In genomic region chr11:32342770-32343191, GRCm38 (mm10) we compare ENCODE assay signal across 8 mouse cellular contexts. TPM values are rescaled to one million over a fixed set of nuclear protein-coding genes. Genes with fewer than 3 reads are reported as not detected.
DNase-seq lines count a peak whose midpoint lies in the region; ATAC-seq and TF ChIP-seq lines count a peak whose summit lies in the region.

No protein-coding gene starts in this region.

- H3K4me3 ChIP-seq in gastrocnemius, adult 2 months: no peak overlapping the region
- H3K4me3 ChIP-seq in midbrain, embryonic 10.5 days: no peak overlapping the region
- no peak overlapping the region for H3K4me3 ChIP-seq in midbrain, embryonic 15.5 days
- no peak overlapping the region for H3K4me3 ChIP-seq in embryonic facial prominence, embryonic 10.5 days

- 0 out of 2 replicates have a peak, but pooled peaks cover 5% of the 10 kb centered on the region for H3K27me3 ChIP-seq in midbrain, embryonic 10.5 days (ENCODE audit: low read depth, poor library complexity, severe bottlenecking)
- no peaks in the 10 kb centered on the region for H3K27me3 ChIP-seq in midbrain, embryonic 15.5 days (replicated peaks)
- 0 out of 2 replicates have a peak, but pooled peaks cover 13% of the 10 kb centered on the region for H3K27me3 ChIP-seq in embryonic facial prominence, embryonic 10.5 days (replicated peaks; ENCODE audit: low read depth, poor library complexity, severe bottlenecking)

- intact Hi-C loops in gastrocnemius, adult 2 months (cut with DNase I): loop anchor here (5.0 kb wide), 2 partner anchors 105 to 245 kb away; no protein-coding TSS in a partner anchor

- WGBS in midbrain, embryonic 10.5 days: 15% methylated on average over 2 of the region's 2 CpGs
- 15% methylated on average over 2 of the region's 2 CpGs for WGBS in midbrain, embryonic 15.5 days
- 7% methylated on average over 2 of the region's 2 CpGs for WGBS in embryonic facial prominence, embryonic 10.5 days

- no peaks in the 10 kb centered on the region for H3K36me3 ChIP-seq in midbrain, embryonic 10.5 days
- no peaks in the 10 kb centered on the region for H3K36me3 ChIP-seq in midbrain, embryonic 15.5 days (replicated peaks)
- no peaks in the 10 kb centered on the region for H3K36me3 ChIP-seq in embryonic facial prominence, embryonic 10.5 days (replicated peaks)

- DNase-seq in gastrocnemius, adult 2 months: peak; percentile 63
- DNase-seq in gastrocnemius, postnatal 4 days (ENCODE audit: low spot score in 2 of 2): no peak
- DNase-seq in midbrain, embryonic 10.5 days (ENCODE audit: low spot score): peak; percentile 21
- peak; percentile 40 for DNase-seq in T-cell, adult 2 months (ENCODE audit: low spot score)
- peak; percentile 45 for DNase-seq in embryonic facial prominence, embryonic 10.5 days (ENCODE audit: low spot score)
- DNase-seq in monocyte, adult 2 months (ENCODE audit: low read depth in 1 of 2, low spot score in 2 of 2): peak; percentile 33 to 62
- no peak for DNase-seq in urinary bladder, postnatal 4 days (ENCODE audit: low spot score in 2 of 2)

- H3K4me1 ChIP-seq in midbrain, embryonic 10.5 days: peaks cover 17% of the 10 kb centered on the region
- H3K4me1 ChIP-seq in midbrain, embryonic 15.5 days: peaks cover 9% of the 10 kb centered on the region
- H3K4me1 ChIP-seq in embryonic facial prominence, embryonic 10.5 days: peaks cover 23% of the 10 kb centered on the region

- no peak overlapping the region for H3K4me2 ChIP-seq in midbrain, embryonic 15.5 days

- peak; percentile 87 for TF ChIP-seq CTCF in gastrocnemius, adult 2 months (IDR thresholded peaks at IDR 0.05)

- H3K27ac ChIP-seq in gastrocnemius, adult 2 months: no peak overlapping the region
- no peak overlapping the region for H3K27ac ChIP-seq in midbrain, embryonic 10.5 days (replicated peaks)
- no peak overlapping the region for H3K27ac ChIP-seq in midbrain, embryonic 15.5 days
- H3K27ac ChIP-seq in embryonic facial prominence, embryonic 10.5 days (replicated peaks): no peak overlapping the region

- no peak overlapping the region for H3K9ac ChIP-seq in midbrain, embryonic 15.5 days

- H3K9me3 ChIP-seq in midbrain, embryonic 10.5 days (replicated peaks): no peaks in the 10 kb centered on the region
- no peaks in the 10 kb centered on the region for H3K9me3 ChIP-seq in midbrain, embryonic 15.5 days
- no peaks in the 10 kb centered on the region for H3K9me3 ChIP-seq in embryonic facial prominence, embryonic 10.5 days

- ATAC-seq in midbrain, embryonic 15.5 days (replicated peaks): no peak

RNA-seq across cellular contexts. Expression of gene Sh3pxd2b, which starts 4.8 kb away (rescaled TPM):
- total RNA-seq in gastrocnemius, adult 2 months (2021): 1 to 10 TPM; 2.5 to 7.1 TPM
- 10 to 100 TPM; 51.4 to 56.2 TPM for total RNA-seq in gastrocnemius, postnatal 4 days (2021)
- 25.7 and 32.7 TPM in 2 replicates for polyA plus RNA-seq in midbrain, embryonic 10.5 days (2016; fragmentation: Nextera tagmentation; extraction: Ambion mirVana)
- 26.1 and 27.0 TPM in 2 replicates for polyA plus RNA-seq in midbrain, embryonic 15.5 days (2015; fragmentation: Nextera tagmentation; extraction: Ambion mirVana)
- polyA plus RNA-seq in embryonic facial prominence, embryonic 10.5 days (2016; fragmentation: Nextera tagmentation; extraction: Ambion mirVana): 28.3 and 29.6 TPM in 2 replicates

RNA-seq across cellular contexts. Expression of gene Hbq1a, which starts 42.9 kb away (rescaled TPM):
- not detected for total RNA-seq in gastrocnemius, adult 2 months (2021)
- not detected for total RNA-seq in gastrocnemius, postnatal 4 days (2021)
- not detected in 2 replicates for polyA plus RNA-seq in midbrain, embryonic 10.5 days (2016; fragmentation: Nextera tagmentation; extraction: Ambion mirVana)
- 1.2 and 1.5 TPM in 2 replicates for polyA plus RNA-seq in midbrain, embryonic 15.5 days (2015; fragmentation: Nextera tagmentation; extraction: Ambion mirVana)
- polyA plus RNA-seq in embryonic facial prominence, embryonic 10.5 days (2016; fragmentation: Nextera tagmentation; extraction: Ambion mirVana): not detected in 2 replicates

RNA-seq across cellular contexts. Expression of gene Hba-a2, which starts 46.5 kb away (rescaled TPM):
- total RNA-seq in gastrocnemius, adult 2 months (2021): 100 to 1,000 TPM; 153 to 208 TPM
- 100 to 1,000 TPM; 211 to 422 TPM for total RNA-seq in gastrocnemius, postnatal 4 days (2021)
- 3,984 and 4,102 TPM in 2 replicates for polyA plus RNA-seq in midbrain, embryonic 10.5 days (2016; fragmentation: Nextera tagmentation; extraction: Ambion mirVana)
- polyA plus RNA-seq in midbrain, embryonic 15.5 days (2015; fragmentation: Nextera tagmentation; extraction: Ambion mirVana): 6,359 and 8,071 TPM in 2 replicates
- 3,087 and 3,755 TPM in 2 replicates for polyA plus RNA-seq in embryonic facial prominence, embryonic 10.5 days (2016; fragmentation: Nextera tagmentation; extraction: Ambion mirVana)

RNA-seq across cellular contexts. Expression of gene Hbq1b, which starts 56.0 kb away (rescaled TPM):
- not detected for total RNA-seq in gastrocnemius, adult 2 months (2021)
- total RNA-seq in gastrocnemius, postnatal 4 days (2021): not detected
- polyA plus RNA-seq in midbrain, embryonic 10.5 days (2016; fragmentation: Nextera tagmentation; extraction: Ambion mirVana): 5.8 and 6.6 TPM in 2 replicates
- polyA plus RNA-seq in midbrain, embryonic 15.5 days (2015; fragmentation: Nextera tagmentation; extraction: Ambion mirVana): 0.83 and 1.3 TPM in 2 replicates
- 3.9 and 6.1 TPM in 2 replicates for polyA plus RNA-seq in embryonic facial prominence, embryonic 10.5 days (2016; fragmentation: Nextera tagmentation; extraction: Ambion mirVana)

RNA-seq across cellular contexts. Expression of gene Hba-a1, which starts 59.5 kb away (rescaled TPM):
- total RNA-seq in gastrocnemius, adult 2 months (2021): 100 to 1,000 TPM; 219 to 309 TPM
- total RNA-seq in gastrocnemius, postnatal 4 days (2021): 100 to 1,000 TPM; 293 to 605 TPM
- polyA plus RNA-seq in midbrain, embryonic 10.5 days (2016; fragmentation: Nextera tagmentation; extraction: Ambion mirVana): 2,199 and 2,239 TPM in 2 replicates
- 2,454 and 3,091 TPM in 2 replicates for polyA plus RNA-seq in midbrain, embryonic 15.5 days (2015; fragmentation: Nextera tagmentation; extraction: Ambion mirVana)
- polyA plus RNA-seq in embryonic facial prominence, embryonic 10.5 days (2016; fragmentation: Nextera tagmentation; extraction: Ambion mirVana): 1,672 and 2,000 TPM in 2 replicates

Comparison
In these comparisons a context has a peak if more than half of its experiments do, and no peak if none do; other contexts are left out.
1. DNase-seq: peak in gastrocnemius, adult 2 months (single experiment), midbrain, embryonic 10.5 days (single experiment), T-cell, adult 2 months (single experiment), embryonic facial prominence, embryonic 10.5 days (single experiment) and monocyte, adult 2 months (2 of 2); none in gastrocnemius, postnatal 4 days (0 of 2) and urinary bladder, postnatal 4 days (0 of 2).